Mouse (Mus musculus): ENCODE measurements around the gene Itpk1. TPM values are rescaled to one million over a fixed set of nuclear protein-coding genes. Genes with fewer than 3 reads are reported as not detected.
A peak's percentile ranks its signal among the peaks of the same experiment; 100 is the strongest.
"Not testable (repeated sequence)": the region's sequence is repeated elsewhere in the genome, so short reads cannot be mapped to it uniquely, and the experiment has no call there.

The Itpk1 gene
- polyA plus RNA-seq, 1 experiment from 2014 or later, result 58.7 TPM

- Histone ChIP-seq H3K27ac (replicated peaks) (no peak overlapping the region), H3K4me2 (replicated peaks) (no peak overlapping the region), H3K27me3 (no peaks in the 10 kb centered on the region), H3K4me1 (peaks cover 35% of the 10 kb centered on the region), H3K4me3 (no peak overlapping the region), H3K36me3 (no peaks in the 10 kb centered on the region), H3K9ac (replicated peaks) (no peak overlapping the region), H3K9me3 (no peaks in the 10 kb centered on the region)
- no peak for ATAC-seq (replicated peaks)
- 85% methylated on average over 7 of the region's 7 CpGs for WGBS
Measured at GRCm38 (mm10) chr12:102646586-102647260, 58.0 kb downstream of the Itpk1 start.

- no peak overlapping the region for H3K4me3 ChIP-seq
- H3K4me2 ChIP-seq (replicated peaks), result no peak overlapping the region
- WGBS, result 79% methylated on average over 6 of the region's 6 CpGs
- H3K36me3 ChIP-seq, result no peaks in the 10 kb centered on the region
- no peak for ATAC-seq (replicated peaks)
- H3K9me3 ChIP-seq, result no peaks in the 10 kb centered on the region
- H3K9ac ChIP-seq (replicated peaks), result no peak overlapping the region
- H3K27ac ChIP-seq (replicated peaks), result no peak overlapping the region
- no peaks in the 10 kb centered on the region for H3K27me3 ChIP-seq
- peaks cover 41% of the 10 kb centered on the region for H3K4me1 ChIP-seq
Measured at GRCm38 (mm10) chr12:102645911-102646585, 58.7 kb downstream of the Itpk1 start.

- H3K4me2 ChIP-seq (replicated peaks), result no peak overlapping the region
- no peak for ATAC-seq (replicated peaks)
- H3K27ac ChIP-seq (replicated peaks), result peak overlapping the region; percentile 33; the same call in 1 of the 2 replicates
Measured at GRCm38 (mm10) chr12:102643316-102643715, 61.4 kb downstream of the Itpk1 start.

GRCm38 (mm10) chr12:102640436-102641163, 64.1 kb downstream of the Itpk1 start:
- 15% methylated on average over 9 of the region's 9 CpGs for WGBS
- no peaks in the 10 kb centered on the region for H3K27me3 ChIP-seq
- peaks cover 48% of the 10 kb centered on the region for H3K4me1 ChIP-seq
- no peaks in the 10 kb centered on the region for H3K9me3 ChIP-seq
- no peak overlapping the region for H3K4me3 ChIP-seq
- no peak overlapping the region for H3K9ac ChIP-seq (replicated peaks)
- peak overlapping the region; percentile 90 for H3K27ac ChIP-seq (replicated peaks)
- H3K36me3 ChIP-seq, result no peaks in the 10 kb centered on the region
- peak; percentile 94 for ATAC-seq (replicated peaks)
- H3K4me2 ChIP-seq (replicated peaks), result peak overlapping the region; percentile 12; the same call in 1 of the 2 replicates

More at GRCm38 (mm10) chr12:102643316-102643715, 61.4 kb downstream of the Itpk1 start:
- Histone ChIP-seq H3K4me3 (no peak overlapping the region), H3K9ac (replicated peaks) (no peak overlapping the region), H3K9me3 (no peaks in the 10 kb centered on the region), H3K27me3 (no peaks in the 10 kb centered on the region), H3K4me1 (peaks cover 61% of the 10 kb centered on the region), H3K36me3 (no peaks in the 10 kb centered on the region)
- WGBS, result 57% methylated on average over 6 of the region's 6 CpGs

- no peak overlapping the region for H3K9ac ChIP-seq (replicated peaks)
- no peaks in the 10 kb centered on the region for H3K9me3 ChIP-seq
- no peak overlapping the region for H3K4me2 ChIP-seq (replicated peaks)
- 52% methylated on average over 3 of the region's 3 CpGs for WGBS
- no peaks in the 10 kb centered on the region for H3K36me3 ChIP-seq
- H3K27me3 ChIP-seq, result no peaks in the 10 kb centered on the region
- peaks cover 49% of the 10 kb centered on the region for H3K4me1 ChIP-seq
- no peak for ATAC-seq (replicated peaks)
- H3K27ac ChIP-seq (replicated peaks), result peak overlapping the region; percentile 90
- H3K4me3 ChIP-seq, result no peak overlapping the region
Measured at GRCm38 (mm10) chr12:102638878-102639277, 65.9 kb downstream of the Itpk1 start.

- 81% methylated on average over 10 of the region's 10 CpGs for WGBS
- 0 out of 2 replicates have a peak overlapping the region, but pooled peaks have one; percentile 30 for H3K27ac ChIP-seq (replicated peaks)
Measured at GRCm38 (mm10) chr12:102637235-102637634, 67.5 kb downstream of the Itpk1 start.

GRCm38 (mm10) chr12:102634436-102635050, 70.2 kb downstream of the Itpk1 start:
- Histone ChIP-seq H3K27ac (replicated peaks) (peak overlapping the region; percentile 70), H3K9me3 (no peaks in the 10 kb centered on the region), H3K9ac (replicated peaks) (no peak overlapping the region), H3K36me3 (no peaks in the 10 kb centered on the region), H3K4me2 (replicated peaks) (no peak overlapping the region), H3K4me3 (no peak overlapping the region), H3K27me3 (no peaks in the 10 kb centered on the region), H3K4me1 (peaks cover 34% of the 10 kb centered on the region)
- 40% methylated on average over 20 of the region's 20 CpGs for WGBS
- 0 out of 2 replicates have a peak, but pooled peaks have one; percentile 20 for ATAC-seq (replicated peaks)

More at GRCm38 (mm10) chr12:102637235-102637634, 67.5 kb downstream of the Itpk1 start:
- H3K9me3 ChIP-seq, result no peaks in the 10 kb centered on the region
- H3K9ac ChIP-seq (replicated peaks), result no peak overlapping the region
- H3K4me1 ChIP-seq, result peaks cover 46% of the 10 kb centered on the region
- H3K4me3 ChIP-seq, result no peak overlapping the region
- ATAC-seq (replicated peaks), result no peak
- no peaks in the 10 kb centered on the region for H3K36me3 ChIP-seq
- no peaks in the 10 kb centered on the region for H3K27me3 ChIP-seq
- H3K4me2 ChIP-seq (replicated peaks), result no peak overlapping the region

- H3K9me3 ChIP-seq, result no peaks in the 10 kb centered on the region
- no peak overlapping the region for H3K4me3 ChIP-seq
- 41% methylated on average over 4 of the region's 4 CpGs for WGBS
- H3K27ac ChIP-seq (replicated peaks), result 0 out of 2 replicates have a peak overlapping the region, but pooled peaks have one; percentile 8
- H3K36me3 ChIP-seq, result no peaks in the 10 kb centered on the region
- ATAC-seq (replicated peaks), result 0 out of 2 replicates have a peak, but pooled peaks have one; percentile 18
- no peaks in the 10 kb centered on the region for H3K27me3 ChIP-seq
- peaks cover 24% of the 10 kb centered on the region for H3K4me1 ChIP-seq
- no peak overlapping the region for H3K4me2 ChIP-seq (replicated peaks)
- H3K9ac ChIP-seq (replicated peaks), result no peak overlapping the region
Measured at GRCm38 (mm10) chr12:102633083-102633501, 71.6 kb downstream of the Itpk1 start.

- peaks cover 24% of the 10 kb centered on the region for H3K4me1 ChIP-seq
- peak overlapping the region; percentile 77 for H3K27ac ChIP-seq (replicated peaks)
- no peak overlapping the region for H3K9ac ChIP-seq (replicated peaks)
- no peak overlapping the region for H3K4me3 ChIP-seq
- no peaks in the 10 kb centered on the region for H3K36me3 ChIP-seq
- 38% methylated on average over 8 of the region's 8 CpGs for WGBS
- H3K27me3 ChIP-seq, result no peaks in the 10 kb centered on the region
- H3K4me2 ChIP-seq (replicated peaks), result no peak overlapping the region
- ATAC-seq (replicated peaks), result 0 out of 2 replicates have a peak, but pooled peaks have one; percentile 34
- no peaks in the 10 kb centered on the region for H3K9me3 ChIP-seq
Measured at GRCm38 (mm10) chr12:102631690-102632089, 73.0 kb downstream of the Itpk1 start.

GRCm38 (mm10) chr12:102630471-102630870, 74.3 kb downstream of the Itpk1 start:
- not testable (repeated sequence) for H3K36me3 ChIP-seq; H3K4me2 ChIP-seq (replicated peaks); H3K27me3 ChIP-seq; H3K9me3 ChIP-seq; H3K27ac ChIP-seq (replicated peaks); ATAC-seq (replicated peaks); H3K4me3 ChIP-seq; H3K9ac ChIP-seq (replicated peaks)
- WGBS, result 94% methylated on average over 9 of the region's 9 CpGs
- peaks cover 26% of the 10 kb centered on the region for H3K4me1 ChIP-seq

- Histone ChIP-seq H3K4me2 (replicated peaks) (no peak overlapping the region), H3K27me3 (no peaks in the 10 kb centered on the region), H3K9ac (replicated peaks) (no peak overlapping the region), H3K9me3 (no peaks in the 10 kb centered on the region), H3K4me1 (peaks cover 21% of the 10 kb centered on the region), H3K27ac (replicated peaks) (no peak overlapping the region), H3K4me3 (no peak overlapping the region), H3K36me3 (no peaks in the 10 kb centered on the region)
- no peak for ATAC-seq (replicated peaks)
- WGBS, result 86% methylated on average over 9 of the region's 9 CpGs
Measured at GRCm38 (mm10) chr12:102628221-102628620, 76.5 kb downstream of the Itpk1 start.
